Mouse (Mus musculus) large intestine, adult 2 months (tissue): ENCODE results near the gene Rffl. TPM values are rescaled to one million over a fixed set of nuclear protein-coding genes. Genes with fewer than 3 reads are reported as not detected.

Experiments
- DNase-seq: peaks from one replicate; pipeline ENCODE4 v3.0.0-alpha.2; 2012; ENCODE audit warnings: low read depth, low spot score
- WGBS: fragments of 180-500 bp; shearing (Covaris S2); methylation state at CpG from one replicate; pipeline ENCODE4 v1.1.7; 2018; 5-methylcytosine and 5-hydroxymethylcytosine counted together
- polyA plus RNA-seq: library from polyadenylated mRNA; depleted of rRNA; stranded (reverse); fragments of >200 nt; gene quantifications from 2 replicates; pipeline ENCODE4 v1.2.3, GENCODE M21; 2012; rRNA removed

Rffl gene
- 9.4 and 11.7 TPM in 2 replicates for polyA plus RNA-seq

- under 1% methylated on average over 43 of the region's 43 CpGs for WGBS
- DNase-seq = peak; percentile 77
These were observed at the start of gene Rffl for GRCm38 (mm10) chr11:82871031-82871446. Gene Rffl (minus strand): TSS chr11:82871210.

GRCm38 (mm10) chr11:82920768-82921167, 49.8 kb upstream of the Rffl start:
- no peak for DNase-seq
- WGBS = 48% methylated on average over 10 of the region's 10 CpGs

GRCm38 (mm10) chr11:82914711-82915352, 43.8 kb upstream of the Rffl start:
- WGBS = 7% methylated on average over 16 of the region's 16 CpGs
- peak; percentile 56 for DNase-seq

- no peak for DNase-seq
- WGBS = 68% methylated on average over 11 of the region's 11 CpGs
These were observed 39.8 kb upstream of the Rffl start for GRCm38 (mm10) chr11:82910679-82911389.

- DNase-seq = no peak
- WGBS = 88% methylated on average over 4 of the region's 4 CpGs
These were observed 39.2 kb upstream of the Rffl start, which contains the start of gene Unc45b for GRCm38 (mm10) chr11:82910250-82910649. Gene Unc45b (plus strand): TSS chr11:82910550.

- no peak for DNase-seq
- 66% methylated on average over 10 of the region's 10 CpGs for WGBS
These were observed 37.6 kb upstream of the Rffl start for GRCm38 (mm10) chr11:82908608-82908989.

- under 1% methylated on average over 73 of the region's 73 CpGs for WGBS
- DNase-seq = peak; percentile 68
These were observed 36.9 kb upstream of the Rffl start, which contains the start of gene Nle1 for GRCm38 (mm10) chr11:82907651-82908607. Gene Nle1 (minus strand): TSS chr11:82908411.

GRCm38 (mm10) chr11:82905816-82906215, 34.8 kb upstream of the Rffl start:
- WGBS = 92% methylated on average over 5 of the region's 5 CpGs
- DNase-seq = no peak

- 55% methylated on average over 8 of the region's 8 CpGs for WGBS
- DNase-seq = no peak
These were observed 33.9 kb upstream of the Rffl start for GRCm38 (mm10) chr11:82904952-82905351.

- WGBS = 92% methylated on average over 20 of the region's 20 CpGs
- DNase-seq = no peak
These were observed 30.7 kb upstream of the Rffl start for GRCm38 (mm10) chr11:82901606-82902310.

- WGBS = 88% methylated on average over 5 of the region's 5 CpGs
- DNase-seq = no peak
These were observed 28.7 kb upstream of the Rffl start for GRCm38 (mm10) chr11:82899720-82900119.

- WGBS = 87% methylated on average over 10 of the region's 10 CpGs
- no peak for DNase-seq
These were observed 26.5 kb upstream of the Rffl start for GRCm38 (mm10) chr11:82897478-82897877.

- no peak for DNase-seq
- WGBS = 20% methylated on average over 7 of the region's 7 CpGs
These were observed 20.9 kb upstream of the Rffl start, which contains the start of gene Fndc8 for GRCm38 (mm10) chr11:82891936-82892335. Gene Fndc8 (plus strand): TSS chr11:82892124.

- DNase-seq = peak; percentile 95
- WGBS = under 1% methylated on average over 26 of the region's 26 CpGs
These were observed 19.3 kb upstream of the Rffl start, which contains the start of gene Rad51d for GRCm38 (mm10) chr11:82890342-82890762. Gene Rad51d (minus strand): TSS chr11:82890614.

- 2% methylated on average over 31 of the region's 31 CpGs for WGBS
- no peak for DNase-seq
These were observed 18.7 kb upstream of the Rffl start for GRCm38 (mm10) chr11:82889524-82890341.

- WGBS = 43% methylated on average over 10 of the region's 10 CpGs
These were observed 17.5 kb upstream of the Rffl start for GRCm38 (mm10) chr11:82888491-82888946.

GRCm38 (mm10) chr11:82886559-82886958, 15.5 kb upstream of the Rffl start:
- 90% methylated on average over 3 of the region's 3 CpGs for WGBS
- no peak for DNase-seq

More at GRCm38 (mm10) chr11:82888491-82888946, 17.5 kb upstream of the Rffl start:
- no peak for DNase-seq

GRCm38 (mm10) chr11:82883180-82883579, 12.2 kb upstream of the Rffl start:
- no peak for DNase-seq
- 85% methylated on average over 8 of the region's 8 CpGs for WGBS
